Mouse (Mus musculus) inflammation-experienced regulatory T-cells (primary cell): ENCODE results near the gene C2cd4b. TPM values are rescaled to one million over a fixed set of nuclear protein-coding genes. Genes with fewer than 3 reads are reported as not detected.

Experiments
- polyA plus RNA-seq, 2 experiments: library from polyadenylated mRNA; unstranded; fragments of 100-300 nt; shearing (Covaris generic); gene quantifications; one replicate each; pipeline ENCODE4 v1.2.1; 2017

Gene C2cd4b
- polyA plus RNA-seq = 10 to 100 TPM; 11.0 to 12.1 TPM

DNA sequence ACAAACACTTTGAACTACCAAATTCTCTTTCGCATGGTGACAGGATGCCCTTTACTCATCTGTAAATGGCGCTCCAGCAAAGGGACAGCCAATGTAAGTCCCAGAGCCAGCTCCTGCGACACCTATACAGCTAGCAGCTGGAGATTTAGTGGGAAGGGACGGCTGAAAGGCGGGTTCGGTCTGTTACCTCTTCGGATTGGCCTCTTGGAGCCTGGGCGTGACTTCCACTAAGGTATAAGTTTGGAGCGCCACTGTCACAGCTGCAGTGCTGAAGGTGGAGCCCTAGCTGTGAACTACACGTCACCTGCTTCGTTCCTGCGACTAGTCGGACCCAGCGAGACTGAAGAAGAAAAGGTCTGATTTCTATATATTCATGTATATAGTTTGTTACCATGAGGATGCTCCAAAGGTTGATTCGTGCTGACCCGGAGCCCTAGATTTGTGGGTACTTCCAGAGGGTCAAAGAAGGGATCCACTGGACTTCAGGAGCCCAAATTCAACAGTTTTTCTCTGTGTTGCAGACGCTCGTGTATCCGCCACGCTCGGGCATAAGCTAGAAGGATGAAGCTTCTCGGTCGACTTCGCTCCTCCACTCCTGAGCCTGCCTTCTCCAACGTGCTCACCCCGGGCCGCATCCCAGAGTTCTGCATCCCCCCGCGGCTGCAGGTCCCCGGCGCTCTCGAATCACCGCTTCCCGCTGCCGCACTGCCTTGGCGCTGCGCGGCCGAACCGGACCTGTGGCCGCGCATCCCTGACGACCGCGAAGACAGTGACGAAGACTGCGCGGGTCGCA is at the start of gene C2cd4b:
Gene C2cd4b, plus strand, starts transcription at position 275 of the 793 bp plus-strand sequence.

Other genes with a start within 250 kb of the C2cd4b start
- gene Tln2, start 199.7 kb upstream of the C2cd4b start, polyA plus RNA-seq = 1 to 10 TPM in 1 of 2 experiments, under 1 TPM in 1; 0.52 to 5.1 TPM
- under 1 TPM in 1 of 2 experiments, not detected in 1; 0.61 TPM for gene C2cd4a, start 72.9 kb downstream of the C2cd4b start, polyA plus RNA-seq
- 10 to 100 TPM; 10.1 to 17.3 TPM for gene Vps13c, start 81.0 kb downstream of the C2cd4b start, polyA plus RNA-seq